Mouse (Mus musculus) midbrain, embryonic 12.5 days (tissue): ENCODE results near the gene Rab36. TPM values are rescaled to one million over a fixed set of nuclear protein-coding genes. Genes with fewer than 3 reads are reported as not detected.

ENCODE experiments used
- ATAC-seq: fragments of 200-750 bp; cut with Nextera tagmentation; 2 replicates; pipeline ENCODE4 v1.8.0; 2017; ENCODE audit warnings: low read depth, moderate TSS enrichment, moderate library complexity; ENCODE audit not compliant: low FRiP score
- H3K27ac ChIP-seq: fragments of 300-500 bp; sonication (generic); replicated peaks from 2 replicates; pipeline ENCODE4 v1.5.1; 2016; ENCODE audit warnings: mild to moderate bottlenecking
- H3K27me3 ChIP-seq: fragments of 300-500 bp; sonication (generic); 2 replicates; pipeline ENCODE4 v1.6.1; 2016; ENCODE audit warnings: mild to moderate bottlenecking
- H3K36me3 ChIP-seq: fragments of 300-500 bp; sonication (generic); 2 replicates; pipeline ENCODE4 v1.6.1; 2016
- H3K4me1 ChIP-seq: fragments of 300-500 bp; sonication (generic); 2 replicates; pipeline ENCODE4 v1.6.1; 2016
- H3K4me2 ChIP-seq: fragments of 300-500 bp; sonication (generic); replicated peaks from 2 replicates; pipeline ENCODE4 v1.6.1; 2016; ENCODE audit warnings: mild to moderate bottlenecking, moderate library complexity
- H3K4me3 ChIP-seq: fragments of 300-500 bp; sonication (generic); 2 replicates; pipeline ENCODE4 v1.5.1; 2016; ENCODE audit warnings: mild to moderate bottlenecking
- H3K9ac ChIP-seq: fragments of 300-500 bp; sonication (generic); replicated peaks from 2 replicates; pipeline ENCODE4 v1.6.1; 2016; ENCODE audit warnings: mild to moderate bottlenecking, moderate library complexity
- H3K9me3 ChIP-seq: fragments of 300-500 bp; sonication (generic); 2 replicates; pipeline ENCODE4 v1.6.1; 2016; ENCODE audit warnings: mild to moderate bottlenecking
- WGBS: fragments of 180-500 bp; shearing (Covaris S2); methylation state at CpG from one replicate; pipeline ENCODE4 v1.1.7; 2016; 5-methylcytosine and 5-hydroxymethylcytosine counted together
- polyA plus RNA-seq: library from polyadenylated mRNA; unstranded; fragments of >200 nt; fragmentation: Nextera tagmentation; extraction: Ambion mirVana; gene quantifications from 2 replicates; pipeline ENCODE4 v1.2.1, GENCODE M21; 2016

Rab36 gene
- polyA plus RNA-seq, 1 experiment from 2014 or later: 12.2 TPM

DNA sequence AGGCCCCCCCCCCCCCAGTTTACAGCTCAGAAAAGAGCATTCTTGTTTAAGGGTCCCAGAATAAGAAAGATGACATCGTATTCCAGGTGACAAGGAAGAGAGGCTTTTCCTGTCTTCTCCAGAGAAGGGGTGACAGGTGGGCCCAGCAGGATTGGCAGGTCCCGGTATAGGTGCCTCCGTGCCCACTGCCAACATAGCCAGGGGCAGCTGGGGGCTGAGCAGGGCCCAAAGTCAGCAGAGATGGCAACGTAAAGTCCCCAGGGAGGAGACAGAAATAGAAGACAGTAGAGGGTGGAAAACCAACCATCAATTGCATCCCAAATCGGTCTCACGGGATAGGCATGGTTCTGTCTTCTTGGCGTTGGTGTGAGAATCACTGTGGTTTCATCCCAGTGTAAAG is 11.9 kb downstream of the Rab36 start:
- no peaks in the 10 kb centered on the region for H3K36me3 ChIP-seq
- no peak overlapping the region for H3K4me2 ChIP-seq
- no peaks in the 10 kb centered on the region; the same call in 1 of the 2 replicates for H3K27me3 ChIP-seq
- no peak overlapping the region for H3K9ac ChIP-seq
- WGBS: 97% methylated on average over 7 of the region's 7 CpGs
- H3K4me3 ChIP-seq: no peak overlapping the region
- no peak for ATAC-seq
- 0 out of 2 replicates have a peak, but pooled peaks cover 3% of the 10 kb centered on the region for H3K4me1 ChIP-seq
- no peak overlapping the region for H3K27ac ChIP-seq
- no peaks in the 10 kb centered on the region for H3K9me3 ChIP-seq

- Histone ChIP-seq H3K27me3 (no peaks in the 10 kb centered on the region), H3K4me2 (no peak overlapping the region), H3K4me3 (no peak overlapping the region), H3K9ac (no peak overlapping the region), H3K4me1 (peaks cover 9% of the 10 kb centered on the region), H3K27ac (no peak overlapping the region), H3K9me3 (no peaks in the 10 kb centered on the region), H3K36me3 (no peaks in the 10 kb centered on the region)
- WGBS: 93% methylated on average over 21 of the region's 21 CpGs
- ATAC-seq: no peak
Measured at GRCm38 (mm10) chr10:75051364-75052074, 14.7 kb downstream of the Rab36 start.

DNA sequence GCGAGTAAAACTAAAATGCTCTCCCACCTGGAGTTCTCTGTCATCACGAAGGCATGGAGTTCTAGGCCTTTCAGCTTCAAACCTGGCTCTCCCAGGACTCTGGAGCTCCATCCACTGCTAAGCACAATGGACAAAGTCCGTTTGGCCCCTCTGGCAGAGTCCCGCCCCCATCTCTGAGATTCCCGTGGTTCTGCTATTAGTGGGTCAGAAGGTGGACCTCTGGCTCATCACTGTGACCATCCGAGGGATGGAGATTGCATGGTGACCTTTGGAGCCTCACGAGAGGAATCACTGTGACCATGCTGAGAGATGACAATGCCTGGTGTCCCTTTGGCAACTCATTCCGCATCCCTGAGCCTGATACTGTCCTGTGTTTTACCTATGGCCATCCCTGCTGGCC is 16.0 kb downstream of the Rab36 start:
- Histone ChIP-seq H3K27me3 (0 out of 2 replicates have a peak, but pooled peaks cover 5% of the 10 kb centered on the region), H3K36me3 (no peaks in the 10 kb centered on the region), H3K4me3 (no peak overlapping the region), H3K27ac (no peak overlapping the region), H3K9me3 (no peaks in the 10 kb centered on the region), H3K4me1 (peaks cover 13% of the 10 kb centered on the region), H3K9ac (no peak overlapping the region), H3K4me2 (no peak overlapping the region)
- ATAC-seq: no peak
- WGBS: 78% methylated on average over 8 of the region's 8 CpGs

DNA sequence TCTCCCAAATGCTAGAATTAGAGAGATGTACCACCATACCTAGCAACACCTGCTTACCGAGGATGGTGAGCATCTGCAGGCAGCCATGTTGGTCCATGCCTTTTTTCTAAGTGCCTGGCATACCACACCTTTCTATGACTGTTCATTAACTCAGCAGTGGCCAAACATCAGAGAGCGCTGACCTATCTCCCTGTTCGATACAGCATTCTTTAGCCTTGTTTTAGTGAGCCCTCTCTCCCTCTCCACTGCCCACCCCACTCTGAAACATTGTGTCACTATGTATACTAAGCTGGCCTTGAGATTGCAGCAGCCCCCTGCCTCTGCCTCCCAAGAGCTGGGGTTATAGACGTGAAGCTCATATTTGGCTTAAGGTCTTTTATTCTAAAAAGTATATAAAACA is 16.8 kb downstream of the Rab36 start:
- Histone ChIP-seq H3K27me3 (peaks cover 5% of the 10 kb centered on the region; the same call in 1 of the 2 replicates), H3K4me1 (peaks cover 14% of the 10 kb centered on the region), H3K9ac (no peak overlapping the region), H3K4me2 (no peak overlapping the region), H3K27ac (no peak overlapping the region), H3K4me3 (no peak overlapping the region), H3K9me3 (no peaks in the 10 kb centered on the region), H3K36me3 (no peaks in the 10 kb centered on the region)
- WGBS: 91% methylated on average over 4 of the region's 4 CpGs
- ATAC-seq: no peak

DNA sequence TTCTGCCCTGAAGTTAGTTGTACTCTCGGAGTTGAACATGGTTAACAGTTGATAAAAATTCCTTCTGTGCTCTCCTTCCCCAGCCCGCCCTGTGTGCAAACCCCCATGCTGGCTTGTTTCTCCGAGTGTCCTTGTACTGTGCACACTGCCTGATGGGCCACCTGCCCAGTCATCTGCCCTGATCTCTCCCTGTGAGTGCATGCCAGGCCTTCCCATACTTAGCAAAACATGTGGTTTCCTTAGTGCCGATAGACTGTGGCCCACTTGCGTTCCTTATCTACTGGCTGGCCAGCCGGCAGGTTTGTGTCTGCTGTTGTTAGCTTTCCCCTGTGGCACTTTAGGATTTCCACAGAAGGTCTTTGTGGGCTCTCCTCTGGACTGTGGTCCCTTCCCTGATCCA is 17.3 kb downstream of the Rab36 start:
- H3K4me3 ChIP-seq: no peak overlapping the region
- no peak overlapping the region for H3K9ac ChIP-seq
- H3K36me3 ChIP-seq: no peaks in the 10 kb centered on the region
- WGBS: 83% methylated on average over 6 of the region's 6 CpGs
- no peak overlapping the region for H3K27ac ChIP-seq
- H3K4me2 ChIP-seq: no peak overlapping the region
- no peak for ATAC-seq
- H3K9me3 ChIP-seq: no peaks in the 10 kb centered on the region
- peaks cover 5% of the 10 kb centered on the region; the same call in 1 of the 2 replicates for H3K27me3 ChIP-seq
- peaks cover 18% of the 10 kb centered on the region for H3K4me1 ChIP-seq

DNA sequence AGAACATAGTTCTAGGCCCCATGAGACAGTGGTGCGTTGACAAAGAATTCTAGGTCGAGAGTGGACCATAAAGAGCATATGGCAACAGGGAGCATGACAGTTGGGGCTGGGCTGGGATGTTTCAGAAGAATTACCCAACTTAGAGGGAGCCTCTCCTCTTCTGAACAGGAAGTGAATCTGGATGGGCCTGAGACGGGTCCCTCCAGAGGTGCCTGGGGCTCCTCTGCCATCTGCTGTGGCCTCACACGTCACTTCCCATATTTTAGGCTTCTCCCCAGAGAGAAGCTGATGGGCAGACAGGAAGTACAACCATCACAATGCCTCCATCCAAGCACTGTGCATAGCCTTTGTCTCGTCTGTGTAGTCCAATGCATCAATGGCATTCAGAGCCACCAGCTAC is 18.8 kb downstream of the Rab36 start:
- peaks cover 5% of the 10 kb centered on the region; the same call in 1 of the 2 replicates for H3K27me3 ChIP-seq
- H3K9me3 ChIP-seq: no peaks in the 10 kb centered on the region
- H3K36me3 ChIP-seq: no peaks in the 10 kb centered on the region
- no peak overlapping the region for H3K4me2 ChIP-seq
- H3K27ac ChIP-seq: peak overlapping the region; percentile 65
- peaks cover 27% of the 10 kb centered on the region for H3K4me1 ChIP-seq
- WGBS: 66% methylated on average over 5 of the region's 5 CpGs
- ATAC-seq: no peak
- H3K4me3 ChIP-seq: no peak overlapping the region
- H3K9ac ChIP-seq: no peak overlapping the region

- H3K4me1 ChIP-seq: peaks cover 29% of the 10 kb centered on the region
- no peak overlapping the region for H3K9ac ChIP-seq
- no peak overlapping the region for H3K4me3 ChIP-seq
- H3K36me3 ChIP-seq: no peaks in the 10 kb centered on the region
- H3K4me2 ChIP-seq: no peak overlapping the region
- H3K9me3 ChIP-seq: no peaks in the 10 kb centered on the region
- 2% methylated on average over 4 of the region's 4 CpGs for WGBS
- ATAC-seq: 0 out of 2 replicates have a peak, but pooled peaks have one; percentile 27
- H3K27me3 ChIP-seq: peaks cover 7% of the 10 kb centered on the region
- peak overlapping the region; percentile 65 for H3K27ac ChIP-seq
Measured at GRCm38 (mm10) chr10:75056255-75056654, 19.4 kb downstream of the Rab36 start.

- WGBS: 67% methylated on average over 8 of the region's 8 CpGs
- Histone ChIP-seq H3K4me1 (peaks cover 50% of the 10 kb centered on the region), H3K4me2 (no peak overlapping the region)
Measured at GRCm38 (mm10) chr10:75058336-75058735, 21.5 kb downstream of the Rab36 start.

GRCm38 (mm10) chr10:75058761-75059395 is 22.0 kb downstream of the Rab36 start:
- H3K4me3 ChIP-seq: no peak overlapping the region

More at GRCm38 (mm10) chr10:75058336-75058735, 21.5 kb downstream of the Rab36 start:
- Histone ChIP-seq H3K27ac (no peak overlapping the region), H3K27me3 (peaks cover 21% of the 10 kb centered on the region), H3K9ac (no peak overlapping the region), H3K36me3 (no peaks in the 10 kb centered on the region), H3K4me3 (no peak overlapping the region), H3K9me3 (no peaks in the 10 kb centered on the region)
- no peak for ATAC-seq

DNA sequence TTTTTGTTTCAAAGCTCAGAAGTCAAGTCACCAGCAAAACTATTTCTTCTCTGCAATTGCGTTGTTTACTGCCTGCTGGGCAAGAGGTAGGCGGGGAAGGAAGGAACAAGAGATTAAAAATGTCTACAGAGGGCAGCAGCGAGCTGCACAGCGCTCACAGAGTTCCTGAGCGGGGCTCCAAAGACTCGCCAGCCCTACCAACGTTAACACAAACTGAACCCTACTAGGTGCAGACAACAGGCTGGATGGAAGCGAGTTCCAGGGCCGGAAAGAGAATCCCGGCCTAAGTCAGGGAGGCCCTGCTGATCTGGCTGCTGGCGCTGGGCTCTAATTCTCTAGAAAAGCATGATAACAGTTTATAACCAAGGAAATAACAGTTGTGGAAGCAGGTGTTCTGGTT is 22.5 kb downstream of the Rab36 start:
- H3K27ac ChIP-seq: no peak overlapping the region
- peak overlapping the region; percentile 93 for H3K4me3 ChIP-seq
- ATAC-seq: no peak
- H3K4me1 ChIP-seq: peaks cover 61% of the 10 kb centered on the region
- under 1% methylated on average over 11 of the region's 11 CpGs for whole genome bisulfite sequencing
- peak overlapping the region; percentile 73 for H3K4me2 ChIP-seq
- H3K27me3 ChIP-seq: peaks cover 21% of the 10 kb centered on the region
- H3K9ac ChIP-seq: no peak overlapping the region
- H3K9me3 ChIP-seq: no peaks in the 10 kb centered on the region
- H3K36me3 ChIP-seq: no peaks in the 10 kb centered on the region

More at GRCm38 (mm10) chr10:75058761-75059395, 22.0 kb downstream of the Rab36 start:
- H3K4me2 ChIP-seq: peak overlapping the region; percentile 73
- no peak overlapping the region; the same call in 1 of the 2 replicates for H3K27ac ChIP-seq
- H3K4me1 ChIP-seq: peaks cover 56% of the 10 kb centered on the region
- H3K9ac ChIP-seq: no peak overlapping the region
- peaks cover 21% of the 10 kb centered on the region for H3K27me3 ChIP-seq
- H3K36me3 ChIP-seq: no peaks in the 10 kb centered on the region
- ATAC-seq: no peak
- WGBS: 9% methylated on average over 9 of the region's 9 CpGs
- no peaks in the 10 kb centered on the region for H3K9me3 ChIP-seq

DNA sequence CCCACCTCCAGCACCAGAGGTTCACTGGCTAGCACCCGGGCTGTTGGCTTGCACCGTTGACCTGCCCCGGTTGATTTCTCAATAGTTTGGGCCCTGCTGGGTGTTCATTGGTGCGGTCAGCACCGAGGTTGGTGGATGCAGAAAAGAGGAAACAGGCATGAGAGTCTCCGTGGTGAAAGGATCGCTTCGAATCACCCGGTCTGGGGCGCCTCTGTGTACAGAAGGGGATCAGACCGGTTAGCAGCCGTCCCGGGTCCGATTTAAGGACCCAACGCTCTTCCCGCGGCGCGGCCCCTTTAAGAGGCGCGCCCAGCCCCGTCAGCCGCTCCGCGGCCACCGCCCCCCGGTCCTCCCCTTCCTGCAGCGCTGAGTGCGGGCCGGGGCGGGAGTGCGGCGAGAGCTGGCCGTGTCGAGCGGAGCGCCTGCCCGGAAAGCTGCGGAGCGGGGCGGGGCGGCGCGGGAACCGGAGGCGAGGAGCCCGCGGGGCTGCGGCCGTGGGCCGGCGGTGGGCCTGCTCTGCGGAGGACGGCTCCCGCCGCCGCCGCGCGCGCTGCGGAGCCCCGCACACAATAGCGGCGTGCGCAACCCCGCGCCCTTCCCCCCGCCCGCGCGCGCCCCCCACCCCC is 23.5 kb downstream of the Rab36 start, which contains the start of gene Bcr:
TSS of gene Bcr (plus strand) at position 376 of the 626 bp plus-strand sequence.
- Histone ChIP-seq H3K27me3 (peaks cover 21% of the 10 kb centered on the region), H3K9me3 (no peaks in the 10 kb centered on the region), H3K4me3 (peak within 1 kb of the TSS; percentile 93), H3K27ac (peak within 1 kb of the TSS; percentile 84), H3K4me1 (peaks cover 69% of the 10 kb centered on the region), H3K4me2 (peak within 1 kb of the TSS; percentile 73), H3K9ac (peak within 1 kb of the TSS; percentile 87), H3K36me3 (no peaks in the 10 kb centered on the region)
- peak; percentile 83 for ATAC-seq
- 0% methylated on average over 33 of the region's 73 CpGs for WGBS

- H3K36me3 ChIP-seq: 0 out of 2 replicates have a peak, but pooled peaks cover 3% of the 10 kb centered on the region
- no peaks in the 10 kb centered on the region for H3K9me3 ChIP-seq
- WGBS: 0% methylated on average over 44 of the region's 48 CpGs
- H3K27me3 ChIP-seq: peaks cover 21% of the 10 kb centered on the region
- peaks cover 72% of the 10 kb centered on the region for H3K4me1 ChIP-seq
- peak; percentile 23 for ATAC-seq
- peak overlapping the region; percentile 73 for H3K4me2 ChIP-seq
- peak overlapping the region; percentile 87 for H3K9ac ChIP-seq
- peak overlapping the region; percentile 93 for H3K4me3 ChIP-seq
- H3K27ac ChIP-seq: peak overlapping the region; percentile 84
Measured at GRCm38 (mm10) chr10:75060843-75061235, 24.0 kb downstream of the Rab36 start.
